Comparison of ENCODE assay signal across 7 mouse cellular contexts in the genomic region with DNA sequence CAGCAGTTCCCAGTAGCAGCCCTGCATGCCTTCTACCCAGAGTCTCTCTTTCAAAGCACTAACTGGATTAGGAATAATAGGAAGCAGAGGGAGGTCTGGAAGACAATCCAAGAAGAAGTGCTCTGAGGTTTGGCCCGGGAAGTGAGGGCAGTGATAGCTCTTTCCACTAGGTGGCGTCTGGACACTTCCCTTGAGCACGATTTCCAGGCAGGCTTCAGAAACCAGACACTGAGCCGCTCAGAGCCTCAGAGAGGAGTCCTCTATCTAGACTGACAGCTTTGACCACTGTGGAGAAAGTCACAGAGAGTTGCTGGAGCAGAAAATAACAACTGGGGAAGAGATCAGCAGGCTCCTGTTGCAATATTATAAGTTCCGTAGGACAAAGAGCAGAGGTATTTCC. TPM values are rescaled to one million over a fixed set of nuclear protein-coding genes. Genes with fewer than 3 reads are reported as not detected.
DNase-seq lines count a peak whose midpoint lies in the region; ATAC-seq and TF ChIP-seq lines count a peak whose summit lies in the region.

No protein-coding gene starts in this region.

- peak; percentile 74 for ATAC-seq in Patski
- peak; percentile 77 for ATAC-seq in forebrain, embryonic 16.5 days
- ATAC-seq in hindbrain, embryonic 15.5 days (ENCODE audit: low FRiP score, low read depth) = peak; percentile 73
- peak; percentile 95 for ATAC-seq in megakaryocyte, adult 5-6 weeks (ENCODE audit: poor library complexity, severe bottlenecking)

- H3K4me2 ChIP-seq in forebrain, embryonic 16.5 days (ENCODE audit: low read length) = no peak overlapping the region
- no peak overlapping the region for H3K4me2 ChIP-seq in hindbrain, embryonic 15.5 days

- no peaks in the 10 kb centered on the region for H3K36me3 ChIP-seq in forebrain, embryonic 16.5 days (ENCODE audit: control insufficient read depth, insufficient read depth)
- no peaks in the 10 kb centered on the region for H3K36me3 ChIP-seq in hindbrain, embryonic 15.5 days

- POLR2A ChIA-PET in Patski (lab: Charles Lee) = no interaction called here

- in situ Hi-C loops in Patski (cut with MboI; ENCODE audit: low pct_unique_long_range_greater_than_20kb) = loop anchor here (5.0 to 25.0 kb wide), 3 partner anchors 33 to 1273 kb away; no protein-coding TSS in a partner anchor

- no peak overlapping the region for H3K4me3 ChIP-seq in forebrain, embryonic 16.5 days (replicated peaks; ENCODE audit: low read length)
- H3K4me3 ChIP-seq in hindbrain, embryonic 15.5 days = no peak overlapping the region

- H3K9ac ChIP-seq in forebrain, embryonic 16.5 days (replicated peaks; ENCODE audit: low read depth, low read length) = no peak overlapping the region
- H3K9ac ChIP-seq in hindbrain, embryonic 15.5 days = no peak overlapping the region

- no peaks in the 10 kb centered on the region for H3K4me1 ChIP-seq in forebrain, embryonic 16.5 days (replicated peaks; ENCODE audit: control insufficient read depth, insufficient read depth, low read length)
- H3K4me1 ChIP-seq in hindbrain, embryonic 15.5 days (replicated peaks) = no peaks in the 10 kb centered on the region

- CTCF ChIA-PET in Patski (lab: Charles Lee) = interaction anchor here (0.9 to 2.6 kb wide), 5 partner anchors 22 to 47 kb away, joined by 4 to 11 read pairs (median 5); partner anchors contain the start of gene Twistnb

- no peaks in the 10 kb centered on the region for H3K27me3 ChIP-seq in Patski
- H3K27me3 ChIP-seq in forebrain, embryonic 16.5 days (replicated peaks; ENCODE audit: control insufficient read depth, insufficient read depth, low read length) = peaks cover 4% of the 10 kb centered on the region; the same call in 1 of the 2 replicates
- H3K27me3 ChIP-seq in hindbrain, embryonic 15.5 days = 0 out of 2 replicates have a peak, but pooled peaks cover 3% of the 10 kb centered on the region

- H3K9me3 ChIP-seq in forebrain, embryonic 16.5 days (ENCODE audit: control insufficient read depth, low read length) = no peaks in the 10 kb centered on the region
- no peaks in the 10 kb centered on the region for H3K9me3 ChIP-seq in hindbrain, embryonic 15.5 days

- 9% methylated on average over 5 of the region's 5 CpGs for WGBS in forebrain, embryonic 16.5 days
- 8% methylated on average over 5 of the region's 5 CpGs for WGBS in hindbrain, embryonic 15.5 days

- peak; percentile 77 for TF ChIP-seq CTCF in Patski (IDR thresholded peaks at IDR 0.05)

- H3K27ac ChIP-seq in forebrain, embryonic 16.5 days (ENCODE audit: low read length) = no peak overlapping the region
- H3K27ac ChIP-seq in hindbrain, embryonic 15.5 days (replicated peaks) = no peak overlapping the region

- DNase-seq in Patski (ENCODE audit: low read depth, low spot score) = no peak
- peak; percentile 47 for DNase-seq in cerebellum, adult 11-12 months
- peak; percentile 67 to 81 for DNase-seq in layer of hippocampus, postnatal 14 days (ENCODE audit: low spot score in 2 of 2)
- DNase-seq in right cerebral cortex, adult 2 months (ENCODE audit: low spot score in 2 of 2) = peak; percentile 85 to 86

RNA-seq across cellular contexts. Expression of gene Efcab10, which starts 5.8 kb away (rescaled TPM):
- not detected for polyA plus RNA-seq in Patski (2021)
- 2.0 and 2.1 TPM in 2 replicates for polyA plus RNA-seq in forebrain, embryonic 16.5 days (2015; fragmentation: Nextera tagmentation; extraction: Ambion mirVana)
- polyA plus RNA-seq in hindbrain, embryonic 15.5 days (2015; fragmentation: Nextera tagmentation; extraction: Ambion mirVana) = 3.8 and 4.2 TPM in 2 replicates
- total RNA-seq in layer of hippocampus, postnatal 14 days (2021) = 1 to 10 TPM; 1.2 to 2.1 TPM
- not detected in 2 replicates for total RNA-seq in megakaryocyte, adult 5-6 weeks (2015)
- total RNA-seq in megakaryocyte, adult 5-6 weeks (2017) = not detected in 2 replicates

RNA-seq across cellular contexts. Expression of gene Twistnb, which starts 40.6 kb away (rescaled TPM):
- 16.5 TPM for polyA plus RNA-seq in Patski (2021)
- 44.4 and 51.6 TPM in 2 replicates for polyA plus RNA-seq in forebrain, embryonic 16.5 days (2015; fragmentation: Nextera tagmentation; extraction: Ambion mirVana)
- 38.9 and 46.4 TPM in 2 replicates for polyA plus RNA-seq in hindbrain, embryonic 15.5 days (2015; fragmentation: Nextera tagmentation; extraction: Ambion mirVana)
- 10 to 100 TPM; 11.4 to 13.8 TPM for total RNA-seq in layer of hippocampus, postnatal 14 days (2021)
- total RNA-seq in megakaryocyte, adult 5-6 weeks (2015) = 22.9 and 23.2 TPM in 2 replicates
- 30.4 and 31.6 TPM in 2 replicates for total RNA-seq in megakaryocyte, adult 5-6 weeks (2017)
